Mouse (Mus musculus) E14TG2a.4 (cell line): ENCODE measurements around the gene Cdh18.

Source experiments
- CTCF ChIP-seq: conservative IDR thresholded peaks from 2 replicates; pipeline ENCODE4 v1.5.1; 2014; ENCODE audit warnings: low read length
- POU5F1 ChIP-seq: IDR thresholded peaks from 2 replicates; pipeline ENCODE4 v1.6.1; 2014; ENCODE audit warnings: low read length, borderline replicate concordance

GRCm38 (mm10) chr15:23408256-23408655, 859.4 kb downstream of the Cdh18 start:
- TF ChIP-seq CTCF (no peak), POU5F1 (no peak)
